Mouse (Mus musculus) midbrain, embryonic 12.5 days (tissue): ENCODE measurements around the gene Amhr2. TPM values are rescaled to one million over a fixed set of nuclear protein-coding genes. Genes with fewer than 3 reads are reported as not detected.

Experiments
- ATAC-seq: fragments of 200-750 bp; cut with Nextera tagmentation; 2 replicates; pipeline ENCODE4 v1.8.0; 2017; ENCODE audit warnings: low read depth, moderate TSS enrichment, moderate library complexity; ENCODE audit not compliant: low FRiP score
- H3K27ac ChIP-seq: fragments of 300-500 bp; sonication (generic); replicated peaks from 2 replicates; pipeline ENCODE4 v1.5.1; 2016; ENCODE audit warnings: mild to moderate bottlenecking
- H3K27me3 ChIP-seq: fragments of 300-500 bp; sonication (generic); 2 replicates; pipeline ENCODE4 v1.6.1; 2016; ENCODE audit warnings: mild to moderate bottlenecking
- H3K36me3 ChIP-seq: fragments of 300-500 bp; sonication (generic); 2 replicates; pipeline ENCODE4 v1.6.1; 2016
- H3K4me1 ChIP-seq: fragments of 300-500 bp; sonication (generic); 2 replicates; pipeline ENCODE4 v1.6.1; 2016
- H3K4me2 ChIP-seq: fragments of 300-500 bp; sonication (generic); replicated peaks from 2 replicates; pipeline ENCODE4 v1.6.1; 2016; ENCODE audit warnings: mild to moderate bottlenecking, moderate library complexity
- H3K4me3 ChIP-seq: fragments of 300-500 bp; sonication (generic); 2 replicates; pipeline ENCODE4 v1.5.1; 2016; ENCODE audit warnings: mild to moderate bottlenecking
- H3K9ac ChIP-seq: fragments of 300-500 bp; sonication (generic); replicated peaks from 2 replicates; pipeline ENCODE4 v1.6.1; 2016; ENCODE audit warnings: mild to moderate bottlenecking, moderate library complexity
- H3K9me3 ChIP-seq: fragments of 300-500 bp; sonication (generic); 2 replicates; pipeline ENCODE4 v1.6.1; 2016; ENCODE audit warnings: mild to moderate bottlenecking
- WGBS: fragments of 180-500 bp; shearing (Covaris S2); methylation state at CpG from one replicate; pipeline ENCODE4 v1.1.7; 2016; 5-methylcytosine and 5-hydroxymethylcytosine counted together
- polyA plus RNA-seq: library from polyadenylated mRNA; unstranded; fragments of >200 nt; fragmentation: Nextera tagmentation; extraction: Ambion mirVana; gene quantifications from 2 replicates; pipeline ENCODE4 v1.2.1, GENCODE M21; 2016

The Amhr2 gene
- 0.29 TPM in 1 of 2 replicates, not detected in the other for polyA plus RNA-seq

- H3K4me2 ChIP-seq: no peak within 1 kb of the TSS
- WGBS: 68% methylated on average over 8 of the region's 8 CpGs
- H3K4me1 ChIP-seq: no peaks in the 10 kb centered on the region
- ATAC-seq: no peak
- H3K36me3 ChIP-seq: no peaks in the 10 kb centered on the region
- no peaks in the 10 kb centered on the region for H3K9me3 ChIP-seq
- no peak within 1 kb of the TSS for H3K27ac ChIP-seq
- H3K9ac ChIP-seq: no peak within 1 kb of the TSS
- H3K27me3 ChIP-seq: no peaks in the 10 kb centered on the region
- H3K4me3 ChIP-seq: no peak within 1 kb of the TSS
Observed at GRCm38 (mm10) chr15:102445146-102445545, at the start of gene Amhr2. TSS of gene Amhr2 (plus strand) at chr15:102445367.

DNA sequence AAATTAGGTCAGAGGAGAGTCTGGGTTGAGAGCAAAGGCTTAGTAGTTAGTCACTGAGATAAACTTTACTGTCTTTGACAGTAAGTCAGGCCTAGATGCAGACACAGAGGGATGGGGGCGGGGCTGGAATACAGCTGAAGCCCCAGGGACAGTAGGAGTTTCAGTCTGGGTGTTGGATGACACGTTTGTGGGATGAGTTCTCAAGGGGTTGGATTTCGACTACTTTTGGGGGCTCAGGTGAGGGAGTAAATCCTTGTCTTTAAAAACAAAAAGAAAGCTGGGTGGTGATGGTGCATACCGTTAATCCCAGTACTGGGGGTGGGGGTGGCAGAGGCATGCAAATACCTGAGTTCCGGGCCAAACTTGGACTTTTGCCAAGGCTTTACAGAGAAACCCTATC, 46.5 kb upstream of the Amhr2 start:
- Histone ChIP-seq H3K9ac (no peak overlapping the region), H3K4me1 (peaks cover 22% of the 10 kb centered on the region), H3K4me3 (no peak overlapping the region), H3K9me3 (no peaks in the 10 kb centered on the region), H3K27me3 (peaks cover 24% of the 10 kb centered on the region), H3K4me2 (peak overlapping the region; percentile 76; the same call in 1 of the 2 replicates), H3K36me3 (no peaks in the 10 kb centered on the region), H3K27ac (no peak overlapping the region)
- ATAC-seq: no peak
- 13% methylated on average over 5 of the region's 5 CpGs for WGBS

DNA sequence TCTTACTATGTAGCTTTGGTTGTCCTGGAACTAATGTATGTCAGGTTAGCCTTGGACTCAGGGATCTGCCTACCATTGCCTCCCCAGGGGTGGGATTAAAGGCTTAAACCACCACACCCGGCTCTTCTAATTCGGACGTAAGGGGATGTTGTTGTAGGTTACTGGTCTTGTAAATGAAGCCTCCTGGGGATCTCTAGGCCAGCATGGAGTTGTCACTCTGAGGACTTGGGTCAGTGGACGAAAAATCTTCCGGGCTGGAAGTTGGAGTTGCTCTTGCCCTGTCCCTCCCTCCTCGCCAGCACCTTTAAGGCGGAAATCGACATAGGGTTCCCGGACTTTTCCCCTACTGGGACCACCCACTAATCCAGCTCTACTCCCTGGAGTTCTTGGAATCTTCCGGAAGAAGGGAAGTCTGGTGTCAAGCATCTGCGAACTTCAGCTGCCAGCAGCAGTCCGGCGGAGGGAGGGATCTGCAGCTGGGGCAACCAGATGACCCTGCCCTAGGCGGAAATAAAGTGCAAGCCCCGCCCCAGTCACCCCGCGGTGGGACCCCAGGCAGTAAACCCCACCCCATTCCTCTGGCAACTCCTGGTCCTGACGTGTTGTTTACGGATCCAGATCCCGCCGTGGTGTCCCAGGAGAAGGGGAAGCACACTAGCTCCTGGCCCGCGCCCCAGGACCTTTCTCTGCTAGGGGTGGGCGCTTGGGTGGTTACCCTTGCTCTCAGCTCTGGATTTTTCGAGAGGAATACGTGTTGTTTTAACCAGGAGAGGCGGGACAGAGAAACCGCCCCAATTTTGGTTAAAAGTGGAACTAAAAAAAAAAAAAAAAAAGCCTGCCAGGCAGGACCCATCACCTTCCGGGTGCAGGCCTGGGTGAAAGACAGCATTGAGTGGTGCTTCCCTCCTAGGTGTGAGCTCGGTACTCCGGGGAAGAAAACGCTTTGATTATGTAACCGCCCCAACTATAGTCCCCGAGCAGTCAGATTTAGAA, 45.6 kb upstream of the Amhr2 start:
- H3K27ac ChIP-seq: peak overlapping the region; percentile 35
- peak overlapping the region; percentile 76 for H3K4me2 ChIP-seq
- H3K36me3 ChIP-seq: no peaks in the 10 kb centered on the region
- H3K9ac ChIP-seq: peak overlapping the region; percentile 62
- ATAC-seq: peak; percentile 56; the same call in 1 of the 2 replicates
- H3K4me3 ChIP-seq: peak overlapping the region; percentile 43
- no peaks in the 10 kb centered on the region for H3K9me3 ChIP-seq
- WGBS: 4% methylated on average over 34 of the region's 34 CpGs
- H3K27me3 ChIP-seq: peaks cover 24% of the 10 kb centered on the region
- H3K4me1 ChIP-seq: peaks cover 17% of the 10 kb centered on the region

DNA sequence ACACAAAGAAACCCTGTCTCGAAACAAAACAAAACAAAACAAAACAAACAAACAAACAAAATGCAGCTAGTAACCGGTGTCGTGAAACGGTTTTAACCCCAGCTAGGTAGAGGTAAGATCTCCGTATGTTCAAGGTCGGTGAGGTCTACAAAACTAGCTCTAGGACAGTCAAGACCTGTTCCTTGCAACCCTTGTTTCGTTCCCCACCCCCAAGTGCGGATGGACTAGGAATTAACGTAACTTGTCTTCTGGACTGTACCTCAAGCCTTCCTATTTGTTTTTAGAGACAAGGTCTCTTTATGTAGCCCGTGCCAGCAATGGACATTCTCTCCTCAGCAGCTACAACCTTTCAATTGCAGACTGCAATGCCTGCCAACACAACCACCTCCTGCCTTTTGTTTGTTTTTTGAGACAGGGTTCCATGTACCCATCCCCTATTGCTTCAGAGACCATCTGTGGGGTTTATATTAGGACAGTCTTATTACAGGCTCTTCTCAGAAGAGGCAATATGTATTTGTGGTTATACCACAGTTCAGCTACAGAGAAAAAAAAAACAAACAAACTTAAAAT, 44.6 kb upstream of the Amhr2 start:
- Histone ChIP-seq H3K4me2 (no peak overlapping the region), H3K36me3 (no peaks in the 10 kb centered on the region), H3K9ac (no peak overlapping the region), H3K4me1 (peaks cover 17% of the 10 kb centered on the region), H3K27ac (no peak overlapping the region), H3K9me3 (no peaks in the 10 kb centered on the region), H3K27me3 (peaks cover 18% of the 10 kb centered on the region), H3K4me3 (no peak overlapping the region)
- ATAC-seq: no peak
- 75% methylated on average over 10 of the region's 10 CpGs for WGBS

- Histone ChIP-seq H3K4me2 (no peak overlapping the region), H3K27ac (no peak overlapping the region), H3K27me3 (peaks cover 14% of the 10 kb centered on the region), H3K9ac (no peak overlapping the region), H3K36me3 (no peaks in the 10 kb centered on the region), H3K4me1 (peaks cover 17% of the 10 kb centered on the region), H3K4me3 (no peak overlapping the region), H3K9me3 (no peaks in the 10 kb centered on the region)
- 81% methylated on average over 2 of the region's 2 CpGs for WGBS
- no peak for ATAC-seq
Observed at GRCm38 (mm10) chr15:102401278-102401677, 43.9 kb upstream of the Amhr2 start.

GRCm38 (mm10) chr15:102402210-102402609, 43.0 kb upstream of the Amhr2 start:
- no peaks in the 10 kb centered on the region for H3K9me3 ChIP-seq
- no peak overlapping the region for H3K4me2 ChIP-seq
- H3K4me3 ChIP-seq: no peak overlapping the region
- 98% methylated on average over 3 of the region's 3 CpGs for WGBS
- peaks cover 19% of the 10 kb centered on the region for H3K4me1 ChIP-seq
- no peak overlapping the region for H3K27ac ChIP-seq
- ATAC-seq: no peak
- no peak overlapping the region for H3K9ac ChIP-seq
- H3K36me3 ChIP-seq: no peaks in the 10 kb centered on the region
- peaks cover 9% of the 10 kb centered on the region; the same call in 1 of the 2 replicates for H3K27me3 ChIP-seq

GRCm38 (mm10) chr15:102404608-102405488, 40.3 kb upstream of the Amhr2 start:
- WGBS: 18% methylated on average over 34 of the region's 34 CpGs
- no peak for ATAC-seq
- H3K9me3 ChIP-seq: no peaks in the 10 kb centered on the region
- H3K4me3 ChIP-seq: peak overlapping the region; percentile 53
- H3K9ac ChIP-seq: peak overlapping the region; percentile 75
- H3K4me1 ChIP-seq: peaks cover 27% of the 10 kb centered on the region
- H3K4me2 ChIP-seq: peak overlapping the region; percentile 61
- H3K27me3 ChIP-seq: no peaks in the 10 kb centered on the region
- H3K36me3 ChIP-seq: peaks cover 19% of the 10 kb centered on the region
- H3K27ac ChIP-seq: peak overlapping the region; percentile 98

DNA sequence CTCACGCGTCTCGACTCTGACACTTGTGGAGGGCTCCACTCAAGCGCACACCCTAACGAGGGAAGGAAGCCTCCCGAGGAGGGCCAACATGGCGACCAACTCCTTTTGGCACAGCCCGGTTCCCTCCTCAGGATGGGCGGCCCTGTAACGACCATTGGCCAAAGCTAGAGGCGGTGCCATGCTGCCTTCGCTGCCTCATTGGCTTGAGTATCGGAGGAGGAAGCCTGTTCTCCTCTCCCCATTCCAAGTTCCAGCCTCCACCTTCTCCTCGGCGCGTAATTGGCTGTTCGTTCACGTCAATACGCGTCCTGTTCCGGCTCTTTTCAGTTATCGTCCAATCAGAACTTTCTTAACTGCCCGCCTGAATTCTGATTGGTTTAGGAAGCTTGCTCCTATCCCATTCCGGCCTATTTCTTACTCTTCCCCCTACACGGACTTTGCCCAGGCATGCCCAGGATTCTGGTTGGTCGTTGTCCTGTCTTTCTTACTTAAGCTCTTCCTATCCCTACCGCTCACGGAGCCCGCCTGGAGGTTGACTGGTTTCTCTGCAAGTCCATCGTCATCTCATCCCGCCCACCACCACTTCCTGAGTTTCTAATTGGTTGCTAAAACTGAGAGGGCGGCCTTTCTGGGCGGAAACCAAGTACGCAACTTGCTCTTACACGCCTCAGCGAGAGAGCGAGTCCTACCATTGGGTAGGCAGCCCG, 39.5 kb upstream of the Amhr2 start, which contains the start of gene Sp1:
Sp1 (plus strand) TSS at position 655 of the 707 bp plus-strand sequence.
- Histone ChIP-seq H3K9ac (peak within 1 kb of the TSS; percentile 95), H3K4me1 (peaks cover 31% of the 10 kb centered on the region), H3K4me2 (peak within 1 kb of the TSS; percentile 61), H3K27me3 (no peaks in the 10 kb centered on the region), H3K36me3 (peaks cover 27% of the 10 kb centered on the region), H3K4me3 (peak within 1 kb of the TSS; percentile 95), H3K9me3 (no peaks in the 10 kb centered on the region), H3K27ac (peak within 1 kb of the TSS; percentile 98)
- WGBS: under 1% methylated on average over 38 of the region's 38 CpGs
- ATAC-seq: peak; percentile 99

DNA sequence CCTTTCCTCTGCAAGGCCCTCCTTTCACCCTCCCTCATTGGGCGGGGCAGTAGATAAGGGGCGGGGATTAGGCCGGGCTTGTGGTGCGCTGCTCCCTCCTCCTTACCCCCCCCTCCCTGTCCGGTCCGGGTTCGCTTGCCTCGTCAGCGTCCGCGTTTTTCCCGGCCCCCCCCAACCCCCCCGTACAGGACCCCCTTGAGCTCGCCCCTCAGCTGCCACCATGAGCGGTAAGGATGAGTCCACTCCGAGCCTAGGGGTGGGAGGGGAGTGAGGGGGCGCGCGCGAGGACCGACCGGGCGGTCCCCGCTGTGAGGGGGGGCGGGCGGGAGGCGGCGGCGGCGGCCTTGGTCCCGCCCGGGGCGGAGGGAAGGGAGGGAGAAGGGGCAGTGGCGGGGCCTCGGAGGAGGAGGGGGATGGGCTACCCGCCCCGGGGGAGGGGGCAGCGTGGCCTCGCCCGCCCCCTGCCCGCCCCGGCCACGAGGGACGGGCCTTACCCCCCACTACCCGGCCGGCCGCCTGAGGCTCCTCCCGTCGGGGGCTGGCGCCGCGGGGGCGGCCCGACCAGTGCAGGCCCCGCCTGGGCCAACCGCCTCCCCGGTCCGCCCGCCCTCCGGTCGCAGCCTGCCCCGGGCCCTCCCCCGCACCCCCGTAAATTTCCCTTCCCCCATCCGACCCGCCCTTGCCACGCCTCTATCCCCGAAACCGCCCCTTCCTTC, 38.8 kb upstream of the Amhr2 start:
- Histone ChIP-seq H3K4me1 (peaks cover 37% of the 10 kb centered on the region), H3K4me2 (peak overlapping the region; percentile 55), H3K9ac (peak overlapping the region; percentile 95), H3K9me3 (no peaks in the 10 kb centered on the region), H3K4me3 (peak overlapping the region; percentile 95), H3K27me3 (no peaks in the 10 kb centered on the region), H3K36me3 (peaks cover 32% of the 10 kb centered on the region), H3K27ac (peak overlapping the region; percentile 91)
- 1% methylated on average over 22 of the region's 69 CpGs for WGBS
- no peak for ATAC-seq

DNA sequence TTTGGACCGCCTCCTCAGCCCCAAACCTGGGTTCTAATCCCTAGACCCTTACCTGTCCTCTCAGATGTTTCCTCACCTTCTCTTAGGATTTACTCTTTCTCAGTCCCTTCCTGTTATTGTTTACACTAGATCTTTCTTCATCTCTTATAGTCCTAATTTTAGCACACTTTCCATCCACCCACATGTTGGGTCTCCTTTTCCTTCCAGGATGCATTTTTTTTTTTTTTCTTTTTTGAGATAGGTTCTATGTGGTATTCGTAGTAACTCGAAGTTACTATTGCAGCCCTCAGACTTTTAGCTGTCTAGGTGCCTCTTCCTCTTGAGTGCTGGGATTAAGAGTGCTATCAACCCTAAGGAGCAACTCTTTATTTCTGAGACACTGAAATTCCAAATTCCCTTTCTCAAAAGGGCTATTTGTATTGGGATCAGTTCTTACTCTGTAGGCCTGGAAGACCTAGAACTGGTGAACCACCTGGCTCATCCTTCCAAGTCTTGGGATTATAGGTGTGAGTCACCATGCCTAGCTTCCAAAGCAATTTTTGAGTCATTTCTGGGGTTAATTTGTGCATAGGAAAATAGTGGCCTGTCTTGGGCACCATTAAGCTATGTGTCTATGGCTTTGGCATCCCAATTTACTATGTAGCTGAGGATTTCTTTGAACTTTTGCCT, 38.1 kb upstream of the Amhr2 start:
- WGBS: 23% methylated on average over 3 of the region's 3 CpGs
- Histone ChIP-seq H3K27ac (peak overlapping the region; percentile 91), H3K27me3 (no peaks in the 10 kb centered on the region), H3K4me2 (peak overlapping the region; percentile 55), H3K9me3 (no peaks in the 10 kb centered on the region), H3K4me1 (peaks cover 40% of the 10 kb centered on the region), H3K4me3 (peak overlapping the region; percentile 95), H3K9ac (peak overlapping the region; percentile 95), H3K36me3 (peaks cover 38% of the 10 kb centered on the region)
- no peak for ATAC-seq
